Mouse (Mus musculus) brain, embryonic 14.5 days (tissue): Measurements from ENCODE around the gene Tspan14.

ENCODE experiments used
- CTCF ChIP-seq: fragments of 200-500 bp; IDR thresholded peaks from 2 replicates; pipeline ENCODE4 v1.5.1; 2012; ENCODE audit warnings: inconsistent platforms, mild to moderate bottlenecking, moderate library complexity, borderline replicate concordance; ENCODE audit not compliant: insufficient read depth, insufficient read length; ENCODE audit errors: extremely low read depth
- POLR2A ChIP-seq: fragments of 200-500 bp; IDR thresholded peaks from 2 replicates; pipeline ENCODE4 v1.6.1; 2012; ENCODE audit warnings: mild to moderate bottlenecking, inconsistent platforms, borderline replicate concordance; ENCODE audit not compliant: poor library complexity, insufficient read depth, insufficient read length, severe bottlenecking; ENCODE audit errors: extremely low read depth

DNA sequence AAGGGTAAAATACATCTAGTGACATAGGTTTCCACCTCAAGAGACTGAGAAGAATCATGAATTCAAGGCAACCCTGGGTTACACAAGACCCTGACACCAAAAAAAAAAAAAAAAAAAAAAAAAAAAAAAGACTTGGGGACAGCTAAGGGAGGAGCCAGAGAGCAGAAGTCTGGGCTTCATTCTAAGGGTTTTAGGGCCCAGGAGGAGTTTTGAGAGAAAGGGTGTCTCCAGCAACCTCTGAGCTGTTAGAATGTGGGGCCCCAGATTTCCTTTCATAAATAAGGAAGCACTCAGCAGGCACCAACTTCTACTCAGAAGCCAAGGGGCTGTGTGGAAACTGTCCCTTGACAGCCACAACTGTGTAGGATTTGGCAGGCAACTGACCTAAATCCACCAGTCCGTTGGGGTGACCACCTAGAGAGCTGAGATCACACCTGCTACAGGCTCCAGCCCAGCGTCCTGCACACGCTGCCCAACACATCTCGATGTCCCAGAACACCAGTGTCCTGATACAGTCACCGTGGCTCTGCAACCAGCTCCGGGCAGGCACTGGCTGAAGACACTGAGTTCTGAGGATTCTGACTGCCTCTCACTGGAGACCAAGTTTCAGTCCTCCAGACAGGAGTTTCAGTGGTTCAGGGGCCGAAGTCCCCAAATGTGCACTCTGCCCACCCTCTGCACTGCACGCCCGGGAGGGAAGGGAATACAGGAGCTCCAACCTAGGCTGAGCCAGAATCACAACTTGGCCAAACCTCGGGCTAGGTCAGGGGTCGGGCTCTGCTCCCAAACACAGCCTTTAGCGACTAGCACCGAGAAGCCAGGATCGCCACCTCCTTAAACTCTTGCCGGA, 875 bp downstream of the Tspan14 start:
- TF ChIP-seq POLR2A (no peak), CTCF (no peak)
